Mouse (Mus musculus) G1E (cell line): ENCODE measurements at regions not wholly inside any gene's neighbourhood (a gene's known extent, or its start where the extent isn't known, plus 50 kb on each side); places are given as distances from the start of the nearest gene placed in this dataset.

Experiments used
- ATAC-seq: 2 replicates; pipeline ENCODE4 v1.8.0; 2016; ENCODE audit warnings: mild to moderate bottlenecking; ENCODE audit not compliant: insufficient number of reproducible peaks, poor library complexity, low FRiP score, severe bottlenecking; ENCODE audit errors: extremely low read depth
- DNase-seq: peaks from one replicate; pipeline ENCODE4 v3.0.0; 2012; ENCODE audit warnings: low spot score
- H3K27me3 ChIP-seq: 2 replicates; pipeline ENCODE4 v1.6.1; 2012; ENCODE audit warnings: mild to moderate bottlenecking, low read length, inconsistent platforms; ENCODE audit not compliant: insufficient read depth
- H3K36me3 ChIP-seq: replicated peaks from 2 replicates; pipeline ENCODE3; 2012; ENCODE audit warnings: mild to moderate bottlenecking, inconsistent platforms
- H3K4me1 ChIP-seq: 2 replicates; pipeline ENCODE4 v1.6.1; 2012; ENCODE audit warnings: low read depth, low read length, inconsistent platforms, mixed read lengths; ENCODE audit not compliant: insufficient read depth
- H3K4me3 ChIP-seq: 2 replicates; pipeline ENCODE4 v1.5.1; 2012; ENCODE audit warnings: low read depth, mild to moderate bottlenecking, inconsistent platforms, low read length, moderate library complexity, mixed read lengths
- H3K9me3 ChIP-seq: replicated peaks from 2 replicates; pipeline ENCODE4 v1.6.1; 2012; ENCODE audit warnings: inconsistent platforms
- CTCF ChIP-seq: IDR thresholded peaks from 2 replicates; pipeline ENCODE4 v1.5.1; 2012; ENCODE audit warnings: low read depth, low read length, inconsistent platforms, mixed read lengths
- GATA1 ChIP-seq: IDR thresholded peaks from 2 replicates; pipeline ENCODE4 v1.6.1; 2012; ENCODE audit warnings: borderline replicate concordance, low read length, inconsistent platforms, mixed read lengths
- GATA2 ChIP-seq: IDR thresholded peaks from 2 replicates; pipeline ENCODE4 v1.6.1; 2012; ENCODE audit warnings: low read depth, low read length, inconsistent platforms, borderline replicate concordance
- POLR2AphosphoS5 ChIP-seq: IDR thresholded peaks from 2 replicates; pipeline ENCODE4 v1.6.1; 2012; ENCODE audit warnings: low read depth, low read length, inconsistent platforms; ENCODE audit not compliant: insufficient replicate concordance
- TAL1 ChIP-seq: conservative IDR thresholded peaks from 2 replicates; pipeline ENCODE4 v1.6.1; 2012; ENCODE audit warnings: low read depth, low read length, inconsistent platforms, mixed read lengths

GRCm38 (mm10) chr6:122394160-122394559, 53.8 kb upstream of the Phc1 start:
- peak; percentile 79 for DNase-seq
- Histone ChIP-seq H3K36me3 (peaks cover 25% of the 10 kb centered on the region), H3K9me3 (peaks cover 4% of the 10 kb centered on the region), H3K4me3 (peak overlapping the region; percentile 76), H3K27me3 (no peaks in the 10 kb centered on the region), H3K4me1 (peaks cover 86% of the 10 kb centered on the region)
- ATAC-seq, result peak; percentile 80
- no peak for TF ChIP-seq GATA1
- TF ChIP-seq TAL1, result peak; percentile 92

- H3K4me3 ChIP-seq, result peak overlapping the region; percentile 76
- peaks cover 88% of the 10 kb centered on the region for H3K4me1 ChIP-seq
- H3K27me3 ChIP-seq, result no peaks in the 10 kb centered on the region
- ATAC-seq (peak; percentile 61), DNase-seq (peak; percentile 66)
- peaks cover 4% of the 10 kb centered on the region for H3K9me3 ChIP-seq
- peak; percentile 78 for TF ChIP-seq TAL1
- TF ChIP-seq GATA1, result no peak
- H3K36me3 ChIP-seq, result peaks cover 33% of the 10 kb centered on the region
Measured at GRCm38 (mm10) chr6:122393231-122393881, 53.0 kb upstream of the Phc1 start.

GRCm38 (mm10) chr6:122391725-122392667, 51.6 kb upstream of the Phc1 start:
- ATAC-seq (no peak), DNase-seq (peak; percentile 45)
- Histone ChIP-seq H3K9me3 (peaks cover 4% of the 10 kb centered on the region), H3K27me3 (no peaks in the 10 kb centered on the region), H3K4me3 (peak overlapping the region; percentile 76), H3K4me1 (peaks cover 93% of the 10 kb centered on the region), H3K36me3 (peaks cover 40% of the 10 kb centered on the region)
- no peak for TF ChIP-seq GATA2
- peak; percentile 33; the same call in 1 of the 2 replicates for TF ChIP-seq CTCF
- no peak for TF ChIP-seq GATA1
- TF ChIP-seq POLR2AphosphoS5, result 0 out of 2 replicates have a peak, but pooled peaks have one; percentile 79
- no peak for TF ChIP-seq TAL1

GRCm38 (mm10) chr6:122391126-122391525, 50.8 kb upstream of the Phc1 start:
- Histone ChIP-seq H3K4me1 (peaks cover 92% of the 10 kb centered on the region), H3K9me3 (peaks cover 4% of the 10 kb centered on the region), H3K27me3 (no peaks in the 10 kb centered on the region), H3K36me3 (peaks cover 40% of the 10 kb centered on the region), H3K4me3 (peak overlapping the region; percentile 76)
- TF ChIP-seq GATA1 (no peak), CTCF (no peak), POLR2AphosphoS5 (no peak), GATA2 (no peak), TAL1 (no peak)
- ATAC-seq (no peak), DNase-seq (no peak)

GRCm38 (mm10) chr6:122390720-122391119, 50.4 kb upstream of the Phc1 start:
- Histone ChIP-seq H3K9me3 (peaks cover 2% of the 10 kb centered on the region), H3K4me3 (peak overlapping the region; percentile 76), H3K36me3 (peaks cover 40% of the 10 kb centered on the region), H3K27me3 (no peaks in the 10 kb centered on the region), H3K4me1 (peaks cover 92% of the 10 kb centered on the region)
- DNase-seq, result no peak
- peak; percentile 7 for ATAC-seq
- TF ChIP-seq GATA1, result no peak
- no peak for TF ChIP-seq GATA2
- no peak for TF ChIP-seq POLR2AphosphoS5
- no peak for TF ChIP-seq TAL1
- no peak for TF ChIP-seq CTCF
